Mouse (Mus musculus) spleen, postnatal 14 days (tissue): ENCODE measurements at regions not wholly inside any gene's neighbourhood (a gene's known extent, or its start where the extent isn't known, plus 50 kb on each side); places are given as distances from the start of the nearest gene placed in this dataset.
A peak's percentile ranks its signal among the peaks of the same experiment; 100 is the strongest.
"Not testable (repeated sequence)": the region's sequence is repeated elsewhere in the genome, so short reads cannot be mapped to it uniquely, and the experiment has no call there.

Experiments
- DNase-seq, 2 experiments: peaks; one replicate each; pipeline ENCODE4 v3.0.0; 2021 to 2022; ENCODE audit warnings: low spot score in 2 of 2

DNA sequence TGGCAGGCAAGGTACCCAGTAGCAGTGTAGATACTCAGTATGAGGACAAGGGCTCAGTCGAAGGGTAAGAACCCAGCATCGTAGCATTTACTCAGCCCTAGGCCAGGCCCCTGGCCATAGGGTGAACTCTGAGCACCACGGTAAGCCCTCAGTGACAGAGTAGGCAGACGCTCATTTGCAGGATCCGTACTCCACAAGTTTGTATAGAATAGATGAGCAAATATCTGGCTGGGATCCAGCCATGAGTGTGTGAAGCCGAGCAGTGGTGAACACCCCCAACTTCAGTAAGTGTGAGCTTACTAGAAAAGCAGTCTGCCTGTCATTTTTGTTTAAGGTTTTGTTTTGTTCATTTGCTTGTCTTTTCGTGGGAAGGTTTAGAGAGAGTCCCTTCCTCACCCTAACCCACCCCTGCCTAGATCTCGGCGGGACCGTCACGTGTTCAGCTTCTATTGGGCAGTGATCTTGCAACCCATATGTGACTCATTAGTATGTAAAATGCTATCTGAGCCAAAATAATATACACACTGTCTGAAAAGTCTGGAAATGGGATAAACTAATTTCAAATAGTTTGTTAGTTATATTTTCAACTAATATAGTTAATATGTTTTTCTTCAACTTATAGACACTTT, 76.3 kb downstream of the Gm5447 start:
- DNase-seq: no peak

DNA sequence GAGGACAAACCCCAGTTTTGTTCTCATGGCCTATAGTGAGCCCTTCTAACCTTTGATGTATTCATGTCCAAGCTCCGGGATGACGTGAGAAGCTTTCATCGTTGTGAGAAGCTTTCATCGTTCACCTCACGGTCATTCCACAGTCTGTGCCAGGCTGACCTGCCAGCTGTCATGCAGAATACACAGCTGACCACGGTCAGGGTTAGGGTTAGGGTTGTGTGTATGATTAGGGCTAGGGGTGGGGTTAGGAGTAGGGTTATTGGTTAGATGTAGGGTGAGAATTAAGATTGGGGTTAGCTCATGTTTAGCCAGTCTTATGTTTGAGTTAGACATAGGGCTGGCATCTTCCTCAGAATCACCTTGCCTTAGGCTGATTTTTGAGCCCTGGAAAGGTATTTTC, 77.6 kb downstream of the Gm5447 start:
- DNase-seq: not testable (repeated sequence)

DNA sequence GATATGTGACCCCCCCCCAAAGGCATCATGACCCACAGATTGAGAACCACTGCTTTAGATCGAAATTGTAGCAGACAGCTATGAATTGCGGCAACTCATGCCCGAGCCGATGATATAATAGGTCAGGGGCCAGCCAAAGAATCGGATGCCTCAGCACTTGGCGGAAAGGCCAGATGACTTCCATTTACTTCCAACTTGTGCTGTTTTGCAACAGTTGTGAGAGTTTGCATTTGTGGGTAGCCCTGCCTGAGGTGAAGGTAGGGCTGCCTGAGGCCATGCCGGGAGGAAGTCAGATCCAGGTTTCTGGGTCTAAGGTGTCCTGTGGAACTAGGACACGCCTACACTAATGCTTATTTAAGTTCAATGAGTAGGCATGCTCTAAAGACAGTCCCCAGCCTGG, 80.4 kb downstream of the Gm5447 start:
- no peak for DNase-seq

DNA sequence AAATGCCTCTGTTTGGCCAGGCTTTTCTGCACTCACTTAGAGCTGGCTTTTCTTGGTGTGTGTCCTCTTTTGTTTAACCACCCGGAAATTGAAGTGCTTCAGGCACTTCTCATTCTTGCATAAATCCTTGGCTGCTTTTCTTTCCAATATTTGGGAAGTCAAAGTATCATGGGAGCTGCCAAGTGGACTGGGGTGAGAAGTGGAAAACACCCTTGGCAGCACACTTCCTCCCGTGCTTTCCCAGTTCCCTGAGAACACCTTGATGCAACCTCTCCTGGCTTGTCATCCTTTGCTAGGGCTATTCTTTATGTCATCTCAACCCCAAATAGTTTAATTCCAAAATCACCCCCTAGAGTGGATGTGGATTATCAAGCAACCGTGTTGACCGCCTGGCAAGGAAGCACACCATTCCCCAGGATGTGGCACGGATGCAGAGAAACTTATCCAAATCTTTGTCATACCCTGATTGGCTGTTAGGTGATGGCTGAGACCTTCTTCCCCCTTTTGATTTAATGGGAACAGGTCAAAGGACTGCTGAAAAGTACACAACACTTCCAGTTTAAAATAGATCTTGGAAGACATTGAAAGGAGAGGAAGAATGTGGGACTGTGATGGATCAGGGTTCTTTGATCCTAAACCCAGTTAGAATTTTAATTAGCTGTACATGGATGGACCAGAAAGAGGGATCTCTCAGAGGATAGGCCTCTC, 81.5 kb downstream of the Gm5447 start:
- DNase-seq: no peak

DNA sequence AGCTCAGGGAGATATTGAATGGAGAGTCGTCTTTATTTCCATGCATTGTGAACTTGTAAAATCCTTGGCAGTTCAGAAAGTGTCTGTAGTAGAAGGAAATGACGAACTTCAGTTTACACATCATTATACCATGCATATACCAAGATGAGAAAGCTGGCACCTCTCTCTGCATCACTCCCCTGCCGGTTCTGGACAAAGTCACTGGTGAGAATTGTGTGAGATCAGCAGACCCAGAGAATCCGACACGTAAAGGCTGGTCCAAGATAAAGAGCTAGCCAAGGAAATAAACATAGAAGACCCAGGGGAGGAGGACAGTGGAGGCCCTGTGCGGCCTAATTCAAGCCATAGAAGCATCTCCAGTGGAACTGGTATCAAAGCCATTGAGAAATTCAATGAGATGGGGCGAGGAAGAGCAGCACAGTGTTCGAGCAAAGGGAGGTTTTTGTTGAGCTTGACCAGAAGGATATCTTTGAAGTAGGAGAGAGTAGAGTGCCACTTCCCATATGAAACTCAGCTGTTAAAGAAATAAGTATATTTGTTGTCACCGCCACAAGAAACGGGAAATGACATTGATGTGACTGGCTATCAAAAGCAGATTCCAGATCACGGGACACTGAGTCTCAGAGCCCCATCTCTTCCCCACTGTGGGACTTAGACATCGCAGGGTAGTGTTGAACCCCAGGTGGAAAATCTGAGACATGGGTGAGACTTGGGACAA, 82.3 kb downstream of the Gm5447 start:
- DNase-seq: no peak

DNA sequence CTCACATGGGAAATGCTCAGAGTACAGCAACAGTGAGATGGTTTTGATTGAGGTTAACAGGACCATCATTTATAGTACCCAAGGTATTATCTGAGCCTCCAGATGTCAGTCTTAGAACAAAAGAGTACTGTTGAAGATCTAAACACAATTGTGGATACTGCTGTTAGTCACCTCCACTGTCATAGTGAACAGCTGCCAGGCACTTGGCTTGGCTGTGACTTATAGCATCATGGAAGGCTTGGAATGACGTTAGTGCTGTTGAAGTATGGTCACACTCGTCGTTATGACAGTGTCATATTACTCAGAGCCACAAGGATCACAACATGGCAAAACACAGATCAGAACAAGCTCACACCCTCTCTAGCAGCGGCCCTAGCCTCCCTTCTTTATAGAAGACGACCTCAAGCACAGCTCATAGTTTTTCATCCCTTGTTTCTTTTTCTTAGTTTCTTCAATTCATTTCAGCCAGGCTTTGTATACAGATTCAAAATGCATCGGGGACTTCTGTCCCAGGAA, 87.0 kb downstream of the Gm5447 start:
- DNase-seq: no peak

DNA sequence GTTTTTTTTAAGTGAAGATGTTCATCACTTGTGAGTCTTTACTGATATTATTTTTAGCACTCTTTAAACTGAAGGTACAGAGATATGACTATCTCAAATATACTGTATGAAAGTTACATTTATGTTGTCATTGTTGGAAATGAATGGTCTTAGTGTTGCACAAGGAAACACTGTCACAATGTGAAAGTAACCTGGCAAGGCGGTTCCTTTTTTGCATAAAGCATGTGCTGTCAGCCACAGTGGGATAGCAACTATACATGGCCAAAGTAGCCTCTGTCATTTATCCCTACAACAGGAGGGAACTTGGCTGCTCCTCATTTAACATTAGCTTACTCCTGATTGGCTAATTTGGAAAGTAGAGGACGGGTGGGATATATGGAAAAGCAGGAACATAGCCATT, 94.3 kb downstream of the Gm5447 start:
- DNase-seq: no peak

DNA sequence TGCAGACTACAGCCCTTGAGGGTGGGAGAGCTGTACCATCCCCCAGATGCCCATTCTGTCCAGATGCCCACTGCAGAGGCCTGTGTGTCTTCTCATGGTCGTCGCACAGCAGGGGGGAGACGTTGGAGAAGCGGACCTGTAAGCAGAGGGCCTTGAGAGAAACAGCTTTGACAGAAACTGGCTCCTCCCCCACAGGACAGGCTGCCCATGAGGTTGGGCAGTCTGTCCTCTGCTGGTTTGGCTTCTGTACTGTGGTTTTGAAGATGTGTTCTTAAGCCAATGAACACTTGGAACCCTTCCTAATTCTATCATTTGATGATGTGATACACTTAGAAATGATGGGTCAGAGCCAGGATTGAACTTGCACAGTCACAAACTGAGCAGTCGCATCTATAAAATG, 102.5 kb downstream of the Gm5447 start:
- no peak for DNase-seq

DNA sequence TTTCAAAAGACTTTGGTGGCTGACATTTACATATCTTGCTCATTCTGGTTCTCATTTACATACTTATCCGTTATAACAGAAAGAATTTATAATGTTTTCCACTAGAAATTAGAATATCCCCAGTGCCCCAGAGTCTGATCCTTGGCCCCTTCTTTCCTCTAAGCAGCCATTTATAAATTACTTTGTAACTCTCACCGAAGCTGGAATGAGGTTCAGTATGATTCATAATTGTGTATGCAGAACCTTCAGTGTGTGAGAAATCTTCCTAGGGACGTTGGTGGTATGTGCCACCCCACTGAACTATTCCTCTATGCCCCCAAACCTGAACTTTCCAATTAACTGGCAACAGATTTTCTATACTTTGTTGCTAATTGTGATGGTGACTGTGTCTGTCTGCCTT, 104.7 kb downstream of the Gm5447 start:
- no peak for DNase-seq

DNA sequence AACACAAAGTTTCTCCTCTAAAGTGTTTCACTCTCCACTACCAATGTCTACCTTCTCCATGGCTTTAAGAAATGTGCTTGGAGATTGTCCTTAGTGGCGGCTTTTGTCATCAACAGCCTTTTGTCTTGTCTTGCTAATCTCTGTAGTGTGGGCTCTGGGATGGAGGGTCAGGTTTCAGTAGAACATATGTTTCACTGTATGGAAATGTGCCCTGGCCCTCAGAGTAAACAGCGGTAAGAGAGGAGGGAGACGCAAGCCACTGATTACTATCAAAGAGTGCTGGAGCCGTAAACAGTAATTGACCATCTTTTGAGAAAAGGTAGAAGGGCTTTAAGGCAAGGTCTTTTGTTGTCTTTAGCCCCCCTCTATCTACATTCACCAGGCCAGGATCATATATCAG, 106.2 kb downstream of the Gm5447 start:
- no peak for DNase-seq

DNA sequence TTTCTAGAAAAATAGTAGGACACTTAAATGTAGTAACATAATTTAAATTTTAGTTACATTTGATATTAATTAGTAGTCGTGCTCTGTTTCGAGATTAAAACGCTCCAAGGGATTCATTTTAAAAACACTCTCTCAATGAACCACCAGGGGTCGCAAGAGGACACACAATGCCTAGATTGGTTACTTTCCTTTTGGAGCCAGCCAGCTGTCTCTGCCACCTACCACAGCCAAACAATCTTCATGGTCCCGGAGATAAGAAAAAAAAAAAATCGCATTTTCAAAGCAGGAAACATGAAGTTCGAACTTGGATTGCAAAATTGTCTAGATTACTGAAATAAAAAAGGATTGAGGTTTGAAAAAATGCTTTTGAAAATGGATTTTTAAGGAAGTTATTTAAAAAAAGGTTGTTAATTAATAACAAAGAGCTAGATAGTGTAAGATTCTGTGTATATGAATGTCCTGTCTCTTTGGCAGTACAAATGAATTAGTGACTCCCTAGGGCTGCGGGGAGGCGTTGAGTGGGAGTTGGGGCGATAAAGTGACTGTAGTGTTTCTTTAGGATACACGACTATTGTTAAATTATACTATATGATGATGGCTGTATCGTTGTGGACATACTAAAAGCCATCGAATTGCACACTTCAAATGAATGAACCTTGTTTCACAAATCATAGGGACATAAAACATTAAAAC, 108.6 kb downstream of the Gm5447 start:
- DNase-seq: peak in 1 of 2 experiments; percentile 29

DNA sequence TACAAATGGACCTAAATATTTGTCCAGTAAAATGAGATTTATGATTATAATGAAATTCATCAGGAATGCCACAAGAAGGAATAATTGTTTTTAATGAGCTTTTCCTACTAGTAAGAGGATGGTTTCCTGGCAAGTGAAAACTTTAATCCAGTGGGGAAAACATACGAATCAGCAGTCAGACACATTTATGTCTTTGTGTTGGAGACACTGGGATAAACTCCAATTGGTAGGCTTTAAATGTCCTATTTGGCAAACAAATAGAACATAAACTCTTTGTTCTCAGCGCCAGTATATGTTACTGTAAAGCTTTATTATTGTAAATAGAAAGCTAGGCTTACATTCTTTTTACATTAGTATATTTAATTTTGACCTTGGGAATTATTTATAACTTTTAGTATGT, 127.0 kb downstream of the Gm5447 start:
- no peak for DNase-seq

DNA sequence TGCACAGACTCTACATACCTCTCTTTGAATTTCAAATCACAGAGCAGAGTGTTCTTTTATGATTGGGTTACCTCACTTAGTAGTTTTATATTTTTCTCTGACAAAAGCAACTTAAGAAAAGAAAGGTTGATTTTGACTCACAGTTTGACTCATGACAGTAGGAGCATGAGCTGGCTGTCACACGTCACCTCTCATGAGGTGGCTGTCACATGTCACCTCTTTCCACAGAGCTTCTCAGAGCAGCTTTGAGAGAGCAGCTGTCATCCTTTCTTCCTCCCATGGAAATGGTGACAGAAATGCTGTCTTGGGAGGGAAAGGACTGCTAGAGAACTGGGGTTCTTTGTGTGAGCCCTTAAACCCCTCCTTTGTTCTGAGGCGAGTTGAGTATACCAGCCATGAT, 133.4 kb downstream of the Gm5447 start:
- DNase-seq: no peak

DNA sequence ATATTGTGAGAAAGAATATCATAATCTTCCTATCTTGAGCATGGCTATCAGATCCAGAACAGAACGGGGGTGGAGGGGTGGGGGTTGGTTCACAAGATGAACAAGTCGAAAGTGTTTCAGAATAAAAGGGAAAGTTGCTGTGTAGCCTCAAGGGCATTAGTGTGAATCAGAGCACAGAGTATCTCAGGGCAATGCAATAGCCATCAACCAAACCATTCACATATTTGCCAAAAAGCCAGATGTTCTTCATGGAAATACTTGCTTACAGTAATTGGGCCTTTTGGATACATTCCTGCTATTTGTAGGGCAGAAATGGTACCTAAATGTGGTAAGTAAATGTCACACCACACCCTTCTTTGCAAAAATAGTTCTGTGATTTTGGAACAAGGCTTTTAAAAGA, 135.2 kb downstream of the Gm5447 start:
- DNase-seq: no peak

DNA sequence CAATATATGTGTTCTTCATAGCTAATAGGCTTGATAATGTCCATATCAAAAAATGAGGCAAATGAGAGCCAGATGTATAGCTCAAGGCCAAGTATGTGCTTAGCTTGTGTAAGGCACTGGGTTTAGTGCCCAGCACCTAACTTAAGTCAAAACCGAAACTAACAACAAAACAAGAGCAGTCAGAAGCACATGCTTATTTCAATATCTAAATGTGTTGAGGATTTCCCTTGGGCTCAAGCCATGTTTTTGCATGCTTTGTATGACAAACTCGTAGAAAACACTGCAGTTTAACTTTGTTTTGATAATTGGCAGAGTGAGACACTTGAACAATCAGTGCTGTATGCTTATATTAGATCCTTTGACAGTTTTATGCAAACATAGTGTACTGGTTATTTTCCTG, 148.7 kb downstream of the Gm5447 start:
- no peak for DNase-seq

DNA sequence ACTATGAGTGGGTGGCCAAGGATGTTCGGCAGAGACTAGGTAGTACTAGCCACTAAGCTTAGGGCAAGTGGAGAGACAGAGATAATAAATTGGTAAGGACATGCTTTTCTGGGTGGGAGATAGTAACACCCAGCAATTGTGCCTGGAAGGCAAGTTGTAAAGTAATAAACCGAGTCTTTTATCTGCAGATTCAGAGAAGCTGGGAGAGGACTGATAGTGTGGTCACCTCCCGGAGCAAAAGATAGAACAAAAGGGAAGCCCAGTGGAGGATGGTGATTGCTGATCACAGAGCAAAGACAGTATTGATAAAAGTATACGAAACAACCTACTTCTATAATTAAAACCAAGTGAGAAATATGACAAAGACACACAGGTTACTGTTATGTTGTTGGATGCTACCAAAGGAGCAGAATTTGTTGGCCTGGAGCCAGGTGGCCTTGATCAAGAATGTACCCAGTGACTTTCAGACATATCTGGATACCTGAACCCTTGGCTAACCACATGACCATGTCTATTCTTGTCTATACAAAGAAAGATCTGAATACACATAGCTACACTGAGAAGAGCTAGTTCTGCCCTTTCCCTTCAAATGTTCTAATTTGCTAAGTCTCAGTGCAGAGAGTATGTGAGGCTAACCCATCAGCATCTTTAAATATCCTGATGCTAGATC, 150.7 kb downstream of the Gm5447 start:
- no peak for DNase-seq

DNA sequence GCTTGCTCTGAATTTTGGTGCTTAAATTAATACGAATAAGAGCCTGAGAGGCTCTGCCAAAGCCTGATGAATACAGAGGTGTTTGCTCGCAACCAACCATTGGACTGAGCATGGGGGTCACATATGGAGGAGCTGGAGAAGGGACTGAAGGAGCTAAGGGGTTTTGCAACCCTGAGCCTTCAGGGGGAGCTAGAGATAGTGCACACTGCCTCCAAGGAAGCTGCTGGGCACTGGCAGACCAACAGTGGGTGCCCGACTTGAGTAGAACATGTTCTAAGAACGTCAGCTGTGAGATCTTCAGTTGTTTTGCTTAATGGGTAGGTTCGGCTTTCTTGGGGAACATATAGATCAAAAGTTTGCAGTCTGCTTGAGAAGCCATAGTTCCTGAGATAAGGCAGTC, 158.5 kb downstream of the Gm5447 start:
- no peak for DNase-seq

DNA sequence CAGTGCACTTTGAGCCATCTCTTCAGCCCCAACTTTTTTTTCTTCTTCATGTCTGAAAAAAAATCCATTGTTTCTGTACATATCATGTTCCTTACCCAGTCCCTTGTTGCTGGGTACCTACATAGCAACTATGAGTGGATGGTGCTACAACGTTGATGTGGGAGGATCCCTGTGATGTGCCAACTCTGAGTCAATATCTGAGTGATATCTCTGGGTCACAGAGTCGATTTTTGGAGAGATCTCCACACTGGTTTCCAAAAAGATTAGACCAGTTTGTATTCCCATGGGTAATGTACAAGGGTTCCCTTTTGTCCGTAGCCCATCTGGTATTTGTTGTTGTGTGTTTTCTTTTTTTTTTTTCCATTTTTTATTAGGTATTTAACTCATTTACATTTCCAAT, 165.7 kb downstream of the Gm5447 start:
- no peak for DNase-seq

DNA sequence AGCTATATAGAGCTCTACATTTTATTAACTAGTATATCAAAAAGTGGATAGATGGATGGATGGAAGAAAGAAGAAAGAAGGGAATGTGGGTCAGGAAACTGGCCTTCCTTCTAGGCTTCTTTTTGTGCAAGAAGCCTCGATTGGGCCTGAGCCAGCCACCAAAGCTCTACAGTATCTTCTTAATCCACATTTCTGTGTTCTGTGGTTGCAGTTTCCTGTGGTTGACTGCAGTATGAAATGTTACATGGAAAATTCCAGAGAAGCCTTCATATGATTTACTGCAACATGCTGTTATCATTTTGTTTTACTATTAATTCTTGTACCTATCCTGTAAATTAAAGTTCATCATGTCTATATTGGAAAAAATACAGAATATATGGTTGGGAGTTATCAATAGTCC, 173.3 kb downstream of the Gm5447 start:
- no peak for DNase-seq

DNA sequence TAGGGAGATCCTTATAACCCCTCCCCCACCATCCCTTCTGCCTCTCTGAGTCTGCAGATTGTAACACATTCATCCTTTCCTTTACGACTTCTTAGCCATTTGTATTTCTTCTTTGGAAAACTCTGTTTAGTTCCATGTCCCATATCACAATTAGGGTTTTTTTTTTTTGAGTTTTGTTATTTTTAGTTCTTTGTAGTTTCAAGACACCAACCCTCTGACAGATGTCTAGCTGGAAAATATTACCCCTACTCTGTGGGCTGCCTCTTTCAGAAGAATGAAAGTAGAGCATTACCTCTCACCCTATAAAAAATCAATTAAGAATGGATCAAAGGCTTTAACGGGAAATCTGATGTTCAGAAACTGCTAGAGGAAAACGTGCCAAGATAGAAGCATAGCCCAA, 180.1 kb downstream of the Gm5447 start:
- no peak for DNase-seq

DNA sequence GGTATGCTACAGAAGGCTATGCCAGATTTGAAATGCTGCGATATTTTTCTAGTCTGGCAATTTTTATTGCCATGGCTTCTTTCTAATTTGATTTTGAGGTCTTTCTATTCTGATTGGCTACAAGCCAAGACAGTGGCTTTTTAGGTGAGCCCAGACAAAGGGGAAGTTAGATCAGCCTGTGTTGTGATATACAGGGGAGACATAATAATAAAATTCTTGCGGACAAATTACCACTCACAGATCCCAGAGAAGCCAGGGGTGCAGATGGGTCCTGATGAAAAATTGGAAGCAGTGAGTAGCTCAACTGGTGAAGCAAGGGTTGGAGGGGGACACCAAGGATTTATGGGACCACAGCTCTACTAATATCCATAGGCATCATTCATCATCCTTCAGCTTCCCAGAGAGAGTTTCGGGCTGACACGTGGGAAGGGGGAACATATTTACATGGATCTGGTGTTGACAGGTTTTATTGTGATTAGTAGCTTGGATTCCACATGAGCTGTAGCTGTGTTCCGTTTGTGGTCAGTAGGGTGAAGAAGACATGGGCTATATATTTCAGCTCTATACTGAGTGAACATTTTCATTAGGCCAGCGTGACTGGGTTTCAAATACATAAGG, 190.0 kb downstream of the Gm5447 start:
- DNase-seq: no peak
